Mouse (Mus musculus): ENCODE measurements around the gene Mx1.

GRCm38 (mm10) chr16:97496026-97496425 is 33.3 kb upstream of the Mx1 start:
- no peak for TF ChIP-seq POLR2A (IDR thresholded peaks at IDR 0.05; ENCODE audit: extremely low read depth, insufficient read depth, low read length)
- no peak for TF ChIP-seq CTCF (IDR thresholded peaks at IDR 0.05; ENCODE audit: low read depth, low read length)
